Mouse (Mus musculus) heart, adult 2 months (tissue): Measurements from ENCODE around the gene Zp2.

Source experiments
- CTCF ChIP-seq: fragments of 200-600 bp; IDR thresholded peaks from 2 replicates; pipeline ENCODE4 v1.8.1; 2022; ENCODE audit warnings: antibody characterized with exemption, mild to moderate bottlenecking, moderate library complexity
- EP300 ChIP-seq: fragments of 200-500 bp; IDR thresholded peaks from 2 replicates; pipeline ENCODE4 v1.6.1; 2011; ENCODE audit warnings: low read depth, low read length, control low read depth; ENCODE audit not compliant: insufficient read depth
- POLR2A ChIP-seq: fragments of 200-500 bp; IDR thresholded peaks from 2 replicates; pipeline ENCODE4 v1.6.1; 2011; ENCODE audit warnings: mild to moderate bottlenecking, low read depth, low read length, control low read depth; ENCODE audit not compliant: insufficient read depth

GRCm38 (mm10) chr7:120181401-120182230 is 36.5 kb upstream of the Zp2 start:
- TF ChIP-seq CTCF (no peak), POLR2A (no peak), EP300 (no peak)
